Mouse (Mus musculus) mature B cell (primary cell): Measurements from ENCODE around the gene Gm8909.
"Not testable (repeated sequence)": the region's sequence is repeated elsewhere in the genome, so short reads cannot be mapped to it uniquely, and the experiment has no call there.

Experiments used
- in situ Hi-C: fragments of 300-500 bp; cut with MboI; formaldehyde crosslinking; loops from 2 replicates; pipeline ENCODE4 v1.14.3; 2019

The Gm8909 gene

GRCm38 (mm10) chr17:36168039-36168652 lies at the start of gene Gm8909:
Gm8909 (minus strand) TSS chr17:36168537.
- in situ Hi-C loops = no loop called here

GRCm38 (mm10) chr17:36215586-36215985 lies 47.2 kb upstream of the Gm8909 start:
- in situ Hi-C loops = no loop called here

- in situ Hi-C loops = no loop called here
Observed at GRCm38 (mm10) chr17:36206846-36207245, 38.5 kb upstream of the Gm8909 start.

GRCm38 (mm10) chr17:36205862-36206261 lies 37.5 kb upstream of the Gm8909 start:
- in situ Hi-C loops = no loop called here

- in situ Hi-C loops = no loop called here
Observed at GRCm38 (mm10) chr17:36205456-36205855, 37.1 kb upstream of the Gm8909 start.

GRCm38 (mm10) chr17:36201851-36202250 lies 33.5 kb upstream of the Gm8909 start:
- in situ Hi-C loops = no loop called here

GRCm38 (mm10) chr17:36198317-36198716 lies 30.0 kb upstream of the Gm8909 start:
- in situ Hi-C loops = no loop called here

GRCm38 (mm10) chr17:36194471-36194870 lies 26.1 kb upstream of the Gm8909 start:
- in situ Hi-C loops = no loop called here

- in situ Hi-C loops = no loop called here
Observed at GRCm38 (mm10) chr17:36193546-36194141, 25.3 kb upstream of the Gm8909 start.

GRCm38 (mm10) chr17:36192371-36192770 lies 24.0 kb upstream of the Gm8909 start:
- in situ Hi-C loops = no loop called here

- in situ Hi-C loops = no loop called here
Observed at GRCm38 (mm10) chr17:36190169-36190507, 21.8 kb upstream of the Gm8909 start, which contains the start of gene H2-T3. H2-T3 (minus strand) TSS chr17:36190287.

- in situ Hi-C loops = no loop called here
Observed at GRCm38 (mm10) chr17:36189491-36190168, 21.3 kb upstream of the Gm8909 start.

- in situ Hi-C loops = no loop called here
Observed at GRCm38 (mm10) chr17:36187540-36187939, 19.2 kb upstream of the Gm8909 start.

- in situ Hi-C loops = no loop called here
Observed at GRCm38 (mm10) chr17:36182212-36182611, 13.9 kb upstream of the Gm8909 start.

GRCm38 (mm10) chr17:36179446-36179845 lies 11.1 kb upstream of the Gm8909 start:
- in situ Hi-C loops = not testable (repeated sequence)

GRCm38 (mm10) chr17:36178938-36179337 lies 10.6 kb upstream of the Gm8909 start:
- in situ Hi-C loops = not testable (repeated sequence)

GRCm38 (mm10) chr17:36176132-36176531 lies 7.8 kb upstream of the Gm8909 start:
- in situ Hi-C loops = not testable (repeated sequence)

GRCm38 (mm10) chr17:36170287-36170814 lies 2.0 kb upstream of the Gm8909 start:
- in situ Hi-C loops = no loop called here

- in situ Hi-C loops = no loop called here
Observed at GRCm38 (mm10) chr17:36169753-36170152, 1.4 kb upstream of the Gm8909 start.

- in situ Hi-C loops = not testable (repeated sequence)
Observed at GRCm38 (mm10) chr17:36169094-36169493, 757 bp upstream of the Gm8909 start.

GRCm38 (mm10) chr17:36167306-36168038 lies 865 bp downstream of the Gm8909 start:
- in situ Hi-C loops = no loop called here

- in situ Hi-C loops = not testable (repeated sequence)
Observed at GRCm38 (mm10) chr17:36166901-36167300, 1.4 kb downstream of the Gm8909 start.
